Mouse (Mus musculus) forebrain, embryonic 12.5 days (tissue): Measurements from ENCODE around the gene Mrpl11. TPM values are rescaled to one million over a fixed set of nuclear protein-coding genes. Genes with fewer than 3 reads are reported as not detected.
A peak's percentile ranks its signal among the peaks of the same experiment; 100 is the strongest.

Source experiments
- ATAC-seq: fragments of 200-750 bp; cut with Nextera tagmentation; 2 replicates; pipeline ENCODE4 v1.8.0; 2017; ENCODE audit warnings: moderate TSS enrichment; ENCODE audit not compliant: low FRiP score
- H3K27ac ChIP-seq: fragments of 300-500 bp; sonication (generic); 2 replicates; pipeline ENCODE4 v1.5.1; 2016; ENCODE audit warnings: mild to moderate bottlenecking
- H3K27me3 ChIP-seq: fragments of 300-500 bp; sonication (generic); 2 replicates; pipeline ENCODE4 v1.6.1; 2016; ENCODE audit warnings: mild to moderate bottlenecking
- H3K36me3 ChIP-seq: fragments of 300-500 bp; sonication (generic); replicated peaks from 2 replicates; pipeline ENCODE4 v1.6.1; 2016; ENCODE audit warnings: mild to moderate bottlenecking
- H3K4me1 ChIP-seq: fragments of 300-500 bp; sonication (generic); 2 replicates; pipeline ENCODE4 v1.6.1; 2016
- H3K4me2 ChIP-seq: fragments of 300-500 bp; sonication (generic); 2 replicates; pipeline ENCODE4 v1.6.1; 2016; ENCODE audit warnings: mild to moderate bottlenecking, moderate library complexity
- H3K4me3 ChIP-seq: fragments of 300-500 bp; sonication (generic); replicated peaks from 2 replicates; pipeline ENCODE4 v1.5.1; 2016; ENCODE audit warnings: mild to moderate bottlenecking
- H3K9ac ChIP-seq: fragments of 300-500 bp; sonication (generic); 2 replicates; pipeline ENCODE4 v1.6.1; 2016; ENCODE audit warnings: mild to moderate bottlenecking
- H3K9me3 ChIP-seq: fragments of 300-500 bp; sonication (generic); 2 replicates; pipeline ENCODE4 v1.6.1; 2016
- WGBS: fragments of 180-500 bp; shearing (Covaris S2); methylation state at CpG from one replicate; pipeline ENCODE4 v1.1.7; 2016; 5-methylcytosine and 5-hydroxymethylcytosine counted together
- polyA plus RNA-seq: library from polyadenylated mRNA; unstranded; fragments of >200 nt; fragmentation: Nextera tagmentation; extraction: Ambion mirVana; gene quantifications from 2 replicates; pipeline ENCODE4 v1.2.1, GENCODE M21; 2016

The Mrpl11 gene
- polyA plus RNA-seq, result 130 and 138 TPM in 2 replicates

DNA sequence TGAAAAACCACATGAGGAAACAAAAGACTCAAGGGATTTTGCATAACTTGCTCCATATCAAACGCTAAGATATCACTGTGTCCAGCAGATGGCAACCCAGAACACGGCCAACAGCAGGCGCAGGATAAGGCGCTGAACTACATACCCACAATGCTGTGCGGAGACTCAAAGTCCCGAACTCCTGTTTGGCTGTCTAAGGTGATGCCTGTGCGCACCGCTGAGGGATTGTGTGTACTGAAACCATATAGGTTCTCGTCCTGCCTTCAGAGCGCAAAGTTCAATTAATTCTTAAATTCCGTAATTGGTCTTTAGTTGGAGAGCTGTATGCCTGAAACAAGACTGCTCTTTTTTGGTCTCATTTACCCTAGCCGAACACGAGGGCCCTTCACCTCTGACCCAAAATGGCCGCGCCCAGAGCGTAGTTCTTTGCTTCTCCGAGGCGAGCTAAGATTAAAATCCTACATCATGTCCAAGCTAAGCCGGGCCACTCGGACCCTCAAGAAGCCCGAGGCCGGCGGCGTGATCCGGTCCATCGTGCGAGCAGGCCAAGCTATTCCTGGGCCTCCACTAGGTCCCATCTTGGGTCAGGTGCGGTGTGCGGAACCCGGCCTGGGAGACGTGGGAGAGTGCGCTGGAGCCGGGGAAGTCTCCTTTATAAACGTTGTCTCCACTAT, at the start of gene Mrpl11:
Mrpl11 (plus strand) TSS at position 220 of the 674 bp plus-strand sequence.
- peaks cover 10% of the 10 kb centered on the region for H3K4me1 ChIP-seq
- WGBS, result under 1% methylated on average over 34 of the region's 34 CpGs
- H3K4me3 ChIP-seq, result peak within 1 kb of the TSS; percentile 86
- peaks cover 11% of the 10 kb centered on the region; the same call in 1 of the 2 replicates for H3K27me3 ChIP-seq
- peak; percentile 96 for ATAC-seq
- H3K9me3 ChIP-seq, result no peaks in the 10 kb centered on the region
- H3K36me3 ChIP-seq, result peaks cover 26% of the 10 kb centered on the region
- H3K9ac ChIP-seq, result peak within 1 kb of the TSS; percentile 84
- H3K27ac ChIP-seq, result peak within 1 kb of the TSS; percentile 83
- peak within 1 kb of the TSS; percentile 85 for H3K4me2 ChIP-seq

DNA sequence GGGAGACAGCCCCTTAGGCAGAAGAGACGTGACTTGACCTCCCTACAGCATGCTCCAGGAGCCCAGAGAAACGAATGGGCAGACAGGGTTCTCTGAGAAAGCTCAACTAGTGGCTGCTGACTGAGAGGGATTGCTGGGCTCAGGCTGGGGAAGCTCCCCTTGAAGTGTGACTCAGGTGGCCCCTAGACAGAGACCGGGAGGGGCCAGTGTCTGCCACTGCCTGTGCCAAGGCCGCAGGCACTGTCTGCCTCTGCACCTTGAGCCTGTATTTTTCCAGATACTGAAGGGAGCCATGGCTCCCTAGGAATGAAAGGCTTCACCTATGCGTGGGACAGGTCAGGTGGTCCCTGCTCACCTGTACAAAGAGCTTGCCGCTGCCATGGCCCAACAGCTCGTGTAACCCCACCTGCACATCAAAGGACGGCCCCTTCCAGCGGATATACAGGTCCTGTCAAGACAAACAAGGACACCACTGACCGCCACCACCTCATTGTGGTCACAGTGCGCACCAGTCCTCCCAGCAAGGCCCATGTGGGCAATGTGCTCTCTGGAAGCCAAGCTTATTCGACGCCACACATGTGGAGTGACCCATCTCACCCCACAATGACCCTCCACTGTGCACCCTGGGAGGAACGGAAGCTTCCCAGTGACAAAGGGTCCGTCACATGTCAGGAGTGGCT, 45.9 kb upstream of the Mrpl11 start:
- no peak for ATAC-seq
- H3K9ac ChIP-seq, result no peak overlapping the region
- no peaks in the 10 kb centered on the region for H3K4me1 ChIP-seq
- no peaks in the 10 kb centered on the region for H3K9me3 ChIP-seq
- H3K4me2 ChIP-seq, result no peak overlapping the region
- H3K27me3 ChIP-seq, result no peaks in the 10 kb centered on the region
- no peak overlapping the region for H3K27ac ChIP-seq
- H3K36me3 ChIP-seq, result peaks cover 99% of the 10 kb centered on the region
- H3K4me3 ChIP-seq, result no peak overlapping the region
- 90% methylated on average over 15 of the region's 15 CpGs for WGBS

DNA sequence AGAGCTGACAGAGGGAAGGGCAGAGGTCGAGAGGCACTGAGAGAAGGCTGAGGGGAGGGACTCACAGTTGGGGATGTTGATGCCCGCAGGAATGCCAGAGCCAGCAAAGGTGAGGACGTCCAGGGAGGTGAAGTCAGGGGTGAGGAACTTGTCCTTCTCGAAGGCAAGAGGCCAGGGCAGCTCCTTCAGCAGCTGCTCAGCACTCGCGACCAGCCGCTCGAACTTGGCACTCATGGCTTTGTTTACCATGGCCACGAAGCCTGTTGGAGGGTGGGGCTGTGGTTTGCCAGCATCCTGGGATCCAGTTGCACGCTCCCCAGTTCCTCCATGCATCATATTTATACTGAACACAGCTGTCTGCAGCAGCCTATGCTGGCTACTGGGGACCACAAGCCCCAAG, 45.1 kb upstream of the Mrpl11 start:
- H3K9ac ChIP-seq, result no peak overlapping the region
- H3K4me3 ChIP-seq, result no peak overlapping the region
- no peak overlapping the region for H3K27ac ChIP-seq
- WGBS, result 88% methylated on average over 10 of the region's 10 CpGs
- H3K27me3 ChIP-seq, result no peaks in the 10 kb centered on the region
- H3K4me1 ChIP-seq, result no peaks in the 10 kb centered on the region
- H3K9me3 ChIP-seq, result no peaks in the 10 kb centered on the region
- peaks cover 99% of the 10 kb centered on the region for H3K36me3 ChIP-seq
- no peak overlapping the region for H3K4me2 ChIP-seq
- no peak for ATAC-seq

DNA sequence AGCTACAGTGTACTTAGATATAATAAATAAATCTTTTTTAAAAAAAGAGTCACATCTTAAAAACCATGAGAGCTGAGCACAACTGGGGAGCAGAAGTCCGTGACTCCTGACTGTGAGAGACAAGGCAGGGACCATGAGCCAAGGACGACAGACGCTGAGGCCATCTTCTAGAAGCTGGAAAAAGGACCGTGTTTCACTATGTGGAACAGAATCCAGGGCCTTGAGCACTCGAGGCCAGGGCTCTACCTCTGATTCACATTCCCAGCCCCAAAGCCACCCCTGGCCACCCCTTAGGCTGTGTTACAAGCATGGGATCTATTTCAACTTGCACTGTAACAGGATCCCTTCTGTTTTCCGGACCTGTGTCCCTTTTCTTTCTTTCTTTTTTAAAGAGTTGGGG, 42.3 kb upstream of the Mrpl11 start:
- Histone ChIP-seq H3K27me3 (no peaks in the 10 kb centered on the region), H3K4me1 (no peaks in the 10 kb centered on the region), H3K4me2 (no peak overlapping the region), H3K36me3 (peaks cover 100% of the 10 kb centered on the region), H3K9me3 (no peaks in the 10 kb centered on the region), H3K4me3 (no peak overlapping the region), H3K9ac (no peak overlapping the region), H3K27ac (no peak overlapping the region)
- 91% methylated on average over 6 of the region's 6 CpGs for WGBS
- ATAC-seq, result no peak

DNA sequence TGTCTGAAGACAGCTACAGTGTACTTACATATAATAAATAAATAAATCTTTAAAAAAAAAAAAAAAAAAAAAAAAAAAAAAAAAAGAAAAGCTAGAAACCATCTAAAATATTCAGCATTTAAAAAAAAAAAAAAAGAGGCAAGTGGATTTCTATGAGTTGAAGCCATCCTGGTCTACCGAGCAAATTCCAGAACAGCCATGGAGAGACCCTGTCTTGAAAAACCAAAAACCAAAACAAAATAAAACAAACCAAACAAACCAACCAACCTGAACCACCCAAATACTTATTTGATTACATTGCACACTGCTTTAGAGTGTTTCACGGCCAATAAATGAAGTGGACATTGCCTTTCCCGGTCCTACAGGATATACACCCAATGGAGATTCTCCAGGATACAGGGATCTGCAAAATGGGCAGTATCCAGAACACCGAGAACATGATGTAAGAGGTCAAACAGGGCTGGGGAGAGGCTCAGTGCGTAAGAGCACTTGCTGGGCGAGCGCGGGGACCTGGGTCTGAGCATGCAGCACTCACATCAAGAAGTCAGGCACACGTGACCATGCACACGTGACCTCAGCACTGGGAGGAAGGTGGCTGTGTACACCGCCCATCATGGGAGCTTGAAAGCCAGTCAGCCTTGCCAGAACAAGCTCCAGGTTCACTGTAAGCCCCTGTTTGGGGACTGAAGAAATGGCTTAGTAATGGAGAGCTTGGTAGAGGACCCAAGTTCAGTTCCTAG, 36.7 kb upstream of the Mrpl11 start:
- no peak for ATAC-seq
- no peaks in the 10 kb centered on the region for H3K27me3 ChIP-seq
- peaks cover 60% of the 10 kb centered on the region for H3K36me3 ChIP-seq
- H3K4me2 ChIP-seq, result no peak overlapping the region
- peaks cover 24% of the 10 kb centered on the region for H3K4me1 ChIP-seq
- H3K9ac ChIP-seq, result no peak overlapping the region
- H3K4me3 ChIP-seq, result no peak overlapping the region
- WGBS, result 96% methylated on average over 11 of the region's 11 CpGs
- H3K27ac ChIP-seq, result no peak overlapping the region
- no peaks in the 10 kb centered on the region for H3K9me3 ChIP-seq

DNA sequence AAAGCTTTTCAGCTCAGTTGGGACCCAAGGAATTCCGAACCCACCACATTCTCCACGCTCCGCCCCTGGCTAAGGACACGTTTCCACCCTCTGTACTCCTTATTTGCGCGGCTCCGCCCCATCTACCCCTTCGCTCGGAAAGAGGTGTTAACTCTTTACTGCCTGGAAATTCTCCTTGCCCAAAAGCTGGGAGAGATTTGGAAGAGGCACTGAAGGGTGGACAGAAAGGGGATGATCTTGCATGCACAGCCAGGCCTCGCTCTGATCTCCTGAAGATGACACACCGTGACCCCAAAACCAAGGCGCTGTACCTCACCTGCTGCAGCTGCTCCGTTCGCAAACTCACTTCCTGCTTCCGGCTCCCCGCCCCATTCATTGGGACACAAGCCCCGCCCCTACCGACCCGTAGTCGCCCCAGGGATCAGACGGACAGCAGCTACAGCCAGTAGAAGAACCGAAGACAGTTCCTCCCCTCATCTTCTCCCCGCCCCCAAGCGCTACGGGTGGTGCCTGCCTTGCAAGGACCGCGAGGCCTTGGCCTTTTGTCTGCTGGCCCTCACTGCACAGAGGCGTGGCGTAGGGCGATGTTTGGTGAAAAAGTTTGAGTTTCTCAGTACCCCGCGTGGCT, 33.9 kb upstream of the Mrpl11 start, which contains the start of gene Dpp3:
Dpp3 (minus strand) TSS at position 384 of the 628 bp plus-strand sequence.
- H3K4me3 ChIP-seq, result peak within 1 kb of the TSS; percentile 61
- H3K27ac ChIP-seq, result peak within 1 kb of the TSS; percentile 80
- peak; percentile 98 for ATAC-seq
- peak within 1 kb of the TSS; percentile 75 for H3K4me2 ChIP-seq
- H3K9ac ChIP-seq, result peak within 1 kb of the TSS; percentile 61
- H3K4me1 ChIP-seq, result peaks cover 24% of the 10 kb centered on the region
- WGBS, result under 1% methylated on average over 32 of the region's 32 CpGs
- peaks cover 33% of the 10 kb centered on the region for H3K36me3 ChIP-seq
- H3K27me3 ChIP-seq, result no peaks in the 10 kb centered on the region; the same call in 1 of the 2 replicates
- no peaks in the 10 kb centered on the region for H3K9me3 ChIP-seq

DNA sequence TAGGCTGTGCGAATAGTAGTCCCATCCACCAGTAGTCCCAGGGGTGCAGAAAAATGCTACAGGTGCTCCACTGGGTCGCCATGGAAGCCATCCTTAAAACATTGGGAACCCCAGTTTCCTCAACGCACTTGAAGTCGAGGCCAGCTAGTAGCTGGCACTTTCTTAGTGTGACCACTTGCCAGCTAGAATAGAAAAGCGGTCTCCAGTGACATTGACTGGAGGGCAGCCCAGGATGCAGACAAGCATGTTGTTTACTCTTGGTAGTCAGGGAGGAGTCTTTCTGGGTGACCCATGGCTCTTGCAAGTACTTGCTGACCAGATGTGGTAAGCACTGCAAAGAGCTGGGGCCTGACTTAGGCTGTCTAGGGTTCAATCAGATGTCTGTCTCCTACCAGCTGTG, 33.2 kb upstream of the Mrpl11 start:
- H3K4me1 ChIP-seq, result peaks cover 24% of the 10 kb centered on the region
- WGBS, result 63% methylated on average over 5 of the region's 5 CpGs
- no peaks in the 10 kb centered on the region; the same call in 1 of the 2 replicates for H3K27me3 ChIP-seq
- peak overlapping the region; percentile 61 for H3K4me3 ChIP-seq
- peaks cover 26% of the 10 kb centered on the region for H3K36me3 ChIP-seq
- peak overlapping the region; percentile 75 for H3K4me2 ChIP-seq
- H3K9ac ChIP-seq, result peak overlapping the region; percentile 61
- no peak; the same call in 1 of the 2 replicates for ATAC-seq
- H3K9me3 ChIP-seq, result no peaks in the 10 kb centered on the region
- peak overlapping the region; percentile 80 for H3K27ac ChIP-seq

DNA sequence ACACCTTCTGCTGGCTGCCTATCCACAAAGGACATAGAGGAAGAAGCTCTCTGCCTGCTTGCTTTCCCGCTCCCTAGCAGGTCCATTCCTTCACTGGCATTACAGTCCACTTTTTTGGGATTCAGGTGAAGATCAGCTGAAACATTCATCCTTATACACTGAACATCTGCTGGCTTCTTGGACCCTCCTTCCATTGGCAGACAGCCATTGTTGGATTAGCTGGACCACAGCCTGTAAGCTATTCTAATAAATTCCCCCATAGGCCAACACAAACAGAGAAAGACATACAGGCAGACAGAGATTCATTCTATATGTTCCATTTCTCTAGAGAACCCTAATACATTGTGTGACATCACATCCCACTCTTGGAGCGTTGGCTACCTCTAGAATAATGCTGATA, 25.1 kb upstream of the Mrpl11 start:
- Histone ChIP-seq H3K36me3 (no peaks in the 10 kb centered on the region), H3K4me2 (no peak overlapping the region), H3K4me3 (no peak overlapping the region), H3K9ac (no peak overlapping the region), H3K27ac (no peak overlapping the region), H3K9me3 (no peaks in the 10 kb centered on the region), H3K27me3 (peaks cover 18% of the 10 kb centered on the region), H3K4me1 (0 out of 2 replicates have a peak, but pooled peaks cover 3% of the 10 kb centered on the region)
- 85% methylated on average over 2 of the region's 2 CpGs for WGBS
- no peak for ATAC-seq

DNA sequence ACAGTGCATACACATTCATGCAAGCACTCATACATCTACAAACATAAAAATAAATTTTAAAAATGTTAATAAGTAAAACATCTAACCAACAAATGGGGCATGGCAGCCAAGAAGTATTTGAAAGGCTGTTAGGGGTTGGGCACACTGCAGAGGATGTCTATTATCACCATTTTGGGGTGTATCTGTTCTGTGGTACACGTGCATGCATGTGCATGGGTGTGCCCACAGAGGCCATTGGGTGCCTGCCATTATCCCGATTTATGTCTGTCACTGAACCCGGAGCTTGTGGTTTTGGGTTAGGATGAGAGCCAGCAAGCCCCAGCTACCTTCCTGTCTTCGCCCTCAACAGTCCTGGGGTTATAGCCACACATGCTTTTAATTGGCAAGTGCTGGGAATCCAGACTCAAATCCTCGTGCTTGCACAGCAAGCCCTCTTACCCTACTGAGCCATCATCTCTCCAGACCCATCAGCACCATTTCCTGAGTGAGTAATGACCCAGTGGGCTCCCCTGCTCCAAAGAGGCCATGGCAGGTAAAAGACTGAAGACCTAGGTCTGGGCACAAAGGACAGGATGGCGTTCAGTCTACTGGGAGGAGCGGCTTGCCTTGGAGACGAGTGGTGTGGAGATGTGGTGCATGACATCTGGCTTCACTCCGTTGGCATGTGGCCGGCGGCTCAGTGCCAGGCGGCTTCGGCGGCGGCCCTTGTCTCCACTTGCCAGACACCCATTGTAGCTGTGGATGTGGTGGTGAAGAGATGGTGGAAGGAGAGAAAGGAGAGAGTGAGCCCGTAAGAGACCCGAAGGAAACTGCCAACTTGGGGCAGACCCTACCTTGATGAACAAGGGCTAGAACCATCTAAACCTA, 24.3 kb upstream of the Mrpl11 start:
- no peak overlapping the region for H3K4me2 ChIP-seq
- H3K36me3 ChIP-seq, result no peaks in the 10 kb centered on the region
- H3K27ac ChIP-seq, result no peak overlapping the region
- no peak for ATAC-seq
- H3K4me3 ChIP-seq, result no peak overlapping the region
- no peak overlapping the region for H3K9ac ChIP-seq
- H3K4me1 ChIP-seq, result peaks cover 10% of the 10 kb centered on the region
- H3K27me3 ChIP-seq, result peaks cover 26% of the 10 kb centered on the region
- WGBS, result 85% methylated on average over 17 of the region's 17 CpGs
- H3K9me3 ChIP-seq, result no peaks in the 10 kb centered on the region

DNA sequence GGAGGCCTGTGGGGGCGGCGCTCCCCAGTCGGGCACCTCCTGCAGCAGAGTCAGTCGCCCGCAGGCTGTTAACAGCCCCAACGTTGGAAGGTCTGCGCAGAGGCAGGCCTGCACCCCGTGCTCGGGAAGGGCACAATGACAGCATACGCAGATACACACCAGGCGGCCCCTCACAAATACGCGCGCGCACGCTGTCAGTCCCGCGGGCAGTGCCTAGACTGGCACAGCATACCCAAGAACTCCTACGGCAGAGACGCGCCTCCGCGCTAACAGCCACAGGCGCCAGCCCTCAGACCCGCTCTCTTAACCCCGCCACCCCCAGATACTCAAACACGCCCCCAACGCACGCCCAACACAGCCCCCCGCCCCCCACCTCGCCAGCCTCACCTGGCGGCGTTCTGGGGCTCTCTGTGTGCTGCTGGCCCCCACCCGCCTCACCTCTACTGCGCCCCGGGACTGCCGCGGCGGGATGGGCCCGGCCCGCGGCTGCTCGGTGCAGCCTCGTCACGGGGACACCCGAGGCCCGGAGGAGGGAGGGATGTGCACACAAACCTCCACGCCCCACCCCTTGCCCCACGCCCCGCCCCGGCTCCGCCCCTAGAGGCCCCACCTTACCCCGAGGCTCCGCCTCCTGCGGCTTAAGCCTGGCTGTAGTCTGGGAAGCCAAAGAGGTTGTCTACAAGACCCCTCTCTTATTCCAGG, 19.2 kb upstream of the Mrpl11 start, which contains the start of gene Peli3:
Peli3 (minus strand) TSS at position 577 of the 702 bp plus-strand sequence.
- H3K36me3 ChIP-seq, result no peaks in the 10 kb centered on the region
- H3K9ac ChIP-seq, result peak within 1 kb of the TSS; percentile 68
- H3K27me3 ChIP-seq, result peaks cover 29% of the 10 kb centered on the region
- H3K4me1 ChIP-seq, result peaks cover 19% of the 10 kb centered on the region
- WGBS, result under 1% methylated on average over 54 of the region's 55 CpGs
- ATAC-seq, result peak; percentile 95
- H3K4me3 ChIP-seq, result peak within 1 kb of the TSS; percentile 67
- 0 out of 2 replicates have a peak within 1 kb of the TSS, but pooled peaks have one; percentile 36 for H3K27ac ChIP-seq
- no peaks in the 10 kb centered on the region for H3K9me3 ChIP-seq
- peak within 1 kb of the TSS; percentile 98 for H3K4me2 ChIP-seq

DNA sequence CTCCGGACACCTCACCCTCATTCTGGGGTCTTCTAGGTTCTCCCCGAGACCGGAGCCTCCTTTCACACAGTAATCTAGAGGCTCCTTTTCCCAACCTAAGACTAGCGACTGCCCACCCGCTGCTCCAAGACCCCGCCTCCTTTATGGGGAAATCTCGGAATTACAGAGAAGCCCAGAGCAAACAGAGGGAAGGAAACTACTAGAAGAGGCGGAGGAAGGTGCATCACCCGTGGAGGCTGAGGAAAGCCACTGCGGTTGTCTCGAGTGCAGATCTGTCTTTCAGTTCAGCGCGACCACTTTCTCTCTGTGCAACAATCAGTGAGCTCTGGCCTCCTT, 18.7 kb upstream of the Mrpl11 start:
- H3K27ac ChIP-seq, result no peak overlapping the region
- WGBS, result 7% methylated on average over 13 of the region's 13 CpGs
- peaks cover 19% of the 10 kb centered on the region for H3K4me1 ChIP-seq
- H3K27me3 ChIP-seq, result peaks cover 29% of the 10 kb centered on the region
- H3K36me3 ChIP-seq, result no peaks in the 10 kb centered on the region
- H3K9ac ChIP-seq, result peak overlapping the region; percentile 68; the same call in 1 of the 2 replicates
- H3K9me3 ChIP-seq, result no peaks in the 10 kb centered on the region
- H3K4me3 ChIP-seq, result peak overlapping the region; percentile 67
- H3K4me2 ChIP-seq, result peak overlapping the region; percentile 98
- no peak; the same call in 1 of the 2 replicates for ATAC-seq
